Mouse (Mus musculus) liver, embryonic 12.5 days (tissue): Measurements from ENCODE around the gene Gm11020. TPM values are rescaled to one million over a fixed set of nuclear protein-coding genes. Genes with fewer than 3 reads are reported as not detected.
"Not testable (repeated sequence)": the region's sequence is repeated elsewhere in the genome, so short reads cannot be mapped to it uniquely, and the experiment has no call there.

ENCODE experiments used
- ATAC-seq: fragments of 200-750 bp; cut with Nextera tagmentation; 2 replicates; pipeline ENCODE4 v1.8.0; 2017; ENCODE audit warnings: moderate number of reproducible peaks, mild to moderate bottlenecking, moderate library complexity
- H3K27ac ChIP-seq: fragments of 300-500 bp; sonication (generic); 2 replicates; pipeline ENCODE4 v1.5.1; 2016; ENCODE audit warnings: mild to moderate bottlenecking
- H3K27me3 ChIP-seq: fragments of 300-500 bp; sonication (generic); replicated peaks from 2 replicates; pipeline ENCODE4 v1.6.1; 2016; ENCODE audit warnings: mild to moderate bottlenecking, moderate library complexity
- H3K36me3 ChIP-seq: fragments of 300-500 bp; sonication (generic); 2 replicates; pipeline ENCODE4 v1.6.1; 2016; ENCODE audit warnings: mild to moderate bottlenecking, moderate library complexity
- H3K4me1 ChIP-seq: fragments of 300-500 bp; sonication (generic); 2 replicates; pipeline ENCODE4 v1.6.1; 2016
- H3K4me2 ChIP-seq: fragments of 300-500 bp; sonication (generic); 2 replicates; pipeline ENCODE4 v1.6.1; 2016; ENCODE audit warnings: mild to moderate bottlenecking, moderate library complexity
- H3K4me3 ChIP-seq: fragments of 300-500 bp; sonication (generic); 2 replicates; pipeline ENCODE4 v1.5.1; 2016; ENCODE audit warnings: mild to moderate bottlenecking, moderate library complexity
- H3K9ac ChIP-seq: fragments of 300-500 bp; sonication (generic); 2 replicates; pipeline ENCODE4 v1.6.1; 2016; ENCODE audit warnings: mild to moderate bottlenecking, moderate library complexity
- H3K9me3 ChIP-seq: fragments of 300-500 bp; sonication (generic); replicated peaks from 2 replicates; pipeline ENCODE4 v1.6.1; 2016; ENCODE audit warnings: mild to moderate bottlenecking, moderate library complexity
- WGBS: fragments of 180-500 bp; shearing (Covaris S2); methylation state at CpG from one replicate; pipeline ENCODE4 v1.1.7; 2016; ENCODE audit not compliant: insufficient replicate concordance; 5-methylcytosine and 5-hydroxymethylcytosine counted together
- polyA plus RNA-seq: library from polyadenylated mRNA; unstranded; fragments of >200 nt; fragmentation: Nextera tagmentation; extraction: Ambion mirVana; gene quantifications from 2 replicates; pipeline ENCODE4 v1.2.1, GENCODE M21; 2016

Gm11020 gene
- polyA plus RNA-seq, result not detected in 2 replicates

DNA sequence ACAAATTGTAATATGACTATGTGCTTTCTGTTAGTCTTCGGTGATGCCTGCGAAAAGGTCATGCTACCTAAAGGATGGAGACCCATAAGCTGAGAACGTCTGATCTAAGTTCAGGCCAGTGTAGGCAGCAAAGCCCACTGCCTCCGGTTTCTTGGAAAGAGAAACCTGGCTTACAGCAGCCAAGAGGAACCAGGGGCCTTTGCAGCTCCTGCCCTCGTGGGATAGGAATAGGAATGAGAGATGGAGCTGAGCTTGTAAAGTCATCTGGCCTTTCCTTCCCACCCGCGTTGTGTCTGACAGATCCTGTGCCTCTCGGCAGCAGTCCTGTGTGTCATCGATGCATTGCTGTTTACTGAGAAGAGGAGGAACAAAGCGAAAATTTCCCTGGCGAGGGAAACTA is at the start of gene Gm11020:
Gm11020 (plus strand) TSS at position 301 of the 400 bp plus-strand sequence.
- 69% methylated on average over 11 of the region's 11 CpGs for WGBS
- ATAC-seq, result not testable (repeated sequence)

DNA sequence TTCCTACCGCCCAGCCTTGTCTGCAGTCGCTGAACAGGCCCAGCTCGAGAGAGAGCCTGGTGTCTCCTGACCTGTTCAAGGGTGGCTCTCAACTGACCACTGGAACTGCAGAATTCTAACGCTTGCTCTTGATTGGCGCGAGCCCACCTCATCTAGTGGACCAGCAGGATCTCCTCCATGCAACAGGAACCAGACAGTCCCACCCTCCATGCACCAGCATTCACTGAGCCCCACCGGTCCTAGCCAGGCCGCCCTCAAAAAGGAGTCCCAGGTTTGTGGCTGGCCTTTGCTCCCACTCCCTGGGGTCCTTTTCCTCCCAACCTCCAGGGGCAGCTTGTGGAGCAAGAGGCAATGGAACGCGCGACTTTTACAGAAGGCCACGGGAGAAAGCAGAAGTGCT is 28.3 kb upstream of the Gm11020 start, which contains the start of gene Cmtm2a:
Cmtm2a (minus strand) TSS at position 101 of the 400 bp plus-strand sequence.
- ATAC-seq, H3K36me3 ChIP-seq: not testable (repeated sequence)
- 65% methylated on average over 12 of the region's 12 CpGs for WGBS

More for the DNA sequence above, at the start of gene Gm11020:
- H3K9ac ChIP-seq, H3K4me1 ChIP-seq, H3K27ac ChIP-seq, H3K4me2 ChIP-seq, H3K9me3 ChIP-seq, H3K36me3 ChIP-seq, H3K4me3 ChIP-seq, H3K27me3 ChIP-seq: not testable (repeated sequence)

DNA sequence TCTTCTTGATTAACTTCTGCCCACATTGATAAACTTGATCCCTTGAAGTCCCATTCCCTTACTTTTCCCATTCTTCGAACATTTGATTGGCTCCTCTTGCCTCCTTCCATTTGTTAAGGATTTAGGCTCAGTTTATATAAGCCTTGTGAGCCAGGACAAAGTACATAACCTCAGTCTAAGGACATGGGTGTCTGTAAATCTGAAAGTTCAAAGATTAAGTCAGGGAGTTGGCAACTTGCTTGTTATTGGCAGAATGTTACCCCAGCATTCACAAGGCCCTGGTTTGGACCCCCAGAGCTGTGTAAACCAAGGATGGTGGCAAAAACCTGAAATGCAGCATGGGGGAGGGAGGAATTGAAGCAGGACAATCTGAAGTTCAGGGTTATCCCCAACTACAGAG is 27.0 kb upstream of the Gm11020 start:
- Histone ChIP-seq H3K27ac (no peak overlapping the region), H3K4me1 (peaks cover 3% of the 10 kb centered on the region; the same call in 1 of the 2 replicates), H3K4me2 (no peak overlapping the region), H3K36me3 (no peaks in the 10 kb centered on the region), H3K9ac (no peak overlapping the region), H3K4me3 (no peak overlapping the region), H3K9me3 (no peaks in the 10 kb centered on the region), H3K27me3 (no peaks in the 10 kb centered on the region; the same call in 1 of the 2 replicates)
- WGBS, result 55% methylated on average over 1 of the region's 1 CpGs
- no peak for ATAC-seq

More for the DNA sequence above, 28.3 kb upstream of the Gm11020 start, which contains the start of gene Cmtm2a:
- H3K27me3 ChIP-seq, H3K4me3 ChIP-seq, H3K9ac ChIP-seq, H3K27ac ChIP-seq, H3K4me2 ChIP-seq, H3K9me3 ChIP-seq, H3K4me1 ChIP-seq: not testable (repeated sequence)

DNA sequence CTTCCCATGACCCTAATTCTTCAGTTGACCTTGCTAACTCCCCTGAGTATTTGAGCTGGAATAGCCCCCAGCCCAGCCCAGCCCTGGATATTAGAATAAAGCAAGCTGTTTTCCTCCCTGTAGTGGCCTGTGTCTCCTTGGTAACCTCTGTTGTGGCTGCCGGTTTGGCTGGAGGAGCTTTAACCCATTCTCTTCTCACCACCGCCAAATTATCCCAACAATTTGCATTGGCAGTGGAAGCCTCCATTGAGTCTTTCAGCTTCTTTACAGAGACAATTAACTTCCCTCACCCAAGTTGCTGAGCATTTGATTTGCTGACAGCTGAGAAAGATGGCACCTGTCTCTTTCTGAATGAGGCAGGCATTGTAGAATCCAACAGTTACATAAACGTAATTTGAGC is 19.8 kb upstream of the Gm11020 start:
- 40% methylated on average over 3 of the region's 3 CpGs for whole genome bisulfite sequencing
- not testable (repeated sequence) for H3K4me1 ChIP-seq, H3K27ac ChIP-seq, ATAC-seq, H3K4me3 ChIP-seq, H3K4me2 ChIP-seq, H3K9me3 ChIP-seq, H3K27me3 ChIP-seq, H3K36me3 ChIP-seq, H3K9ac ChIP-seq

DNA sequence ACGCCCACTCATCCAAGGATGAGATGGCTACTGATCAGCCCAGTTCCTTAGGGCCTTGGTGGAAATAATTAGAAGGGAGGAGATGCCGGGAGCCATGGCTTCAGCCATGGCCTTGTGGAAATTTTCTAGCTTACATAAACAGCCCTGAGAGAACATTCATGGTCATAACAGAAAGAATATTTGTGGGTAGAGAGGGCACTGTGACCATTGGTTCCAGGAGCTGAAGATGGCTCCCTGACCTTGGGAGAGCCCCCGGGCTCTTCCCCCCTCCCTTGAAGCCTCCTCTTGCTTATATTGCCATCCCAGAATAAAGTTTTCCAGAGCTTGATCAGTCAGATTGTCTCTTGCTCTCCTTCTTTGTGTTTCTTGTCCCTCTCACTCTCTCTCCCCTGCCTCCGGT is 18.8 kb upstream of the Gm11020 start:
- WGBS, result 79% methylated on average over 4 of the region's 4 CpGs
- not testable (repeated sequence) for ATAC-seq, H3K4me3 ChIP-seq

DNA sequence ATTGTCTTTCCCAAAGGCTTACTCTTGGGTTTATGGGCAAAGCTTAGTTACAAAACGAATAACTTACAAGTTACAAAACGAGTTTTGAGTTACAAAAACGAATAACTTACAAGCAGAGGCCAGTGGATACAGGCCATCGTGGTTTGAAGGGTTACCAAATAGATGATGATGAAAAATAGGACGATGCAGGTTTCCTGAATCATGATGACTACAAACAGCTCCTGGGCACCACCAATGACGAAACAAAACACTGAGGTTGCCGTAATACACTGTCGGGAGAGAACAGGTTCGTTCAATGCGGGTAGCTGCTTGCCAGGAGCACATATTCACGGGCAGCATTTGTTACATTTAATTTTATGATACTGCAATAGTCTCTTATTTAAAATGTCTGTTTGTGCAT is 16.4 kb upstream of the Gm11020 start:
- no peaks in the 10 kb centered on the region for H3K36me3 ChIP-seq
- H3K27me3 ChIP-seq, result no peaks in the 10 kb centered on the region
- H3K4me2 ChIP-seq, result no peak overlapping the region
- ATAC-seq, result no peak
- no peak overlapping the region for H3K9ac ChIP-seq
- WGBS, result 73% methylated on average over 11 of the region's 11 CpGs
- H3K9me3 ChIP-seq, result no peaks in the 10 kb centered on the region
- H3K4me3 ChIP-seq, result no peak overlapping the region
- peaks cover 5% of the 10 kb centered on the region; the same call in 1 of the 2 replicates for H3K4me1 ChIP-seq
- H3K27ac ChIP-seq, result no peak overlapping the region

More for the DNA sequence above, 18.8 kb upstream of the Gm11020 start:
- H3K4me2 ChIP-seq, H3K9ac ChIP-seq, H3K9me3 ChIP-seq, H3K36me3 ChIP-seq, H3K27ac ChIP-seq, H3K4me1 ChIP-seq, H3K27me3 ChIP-seq: not testable (repeated sequence)

DNA sequence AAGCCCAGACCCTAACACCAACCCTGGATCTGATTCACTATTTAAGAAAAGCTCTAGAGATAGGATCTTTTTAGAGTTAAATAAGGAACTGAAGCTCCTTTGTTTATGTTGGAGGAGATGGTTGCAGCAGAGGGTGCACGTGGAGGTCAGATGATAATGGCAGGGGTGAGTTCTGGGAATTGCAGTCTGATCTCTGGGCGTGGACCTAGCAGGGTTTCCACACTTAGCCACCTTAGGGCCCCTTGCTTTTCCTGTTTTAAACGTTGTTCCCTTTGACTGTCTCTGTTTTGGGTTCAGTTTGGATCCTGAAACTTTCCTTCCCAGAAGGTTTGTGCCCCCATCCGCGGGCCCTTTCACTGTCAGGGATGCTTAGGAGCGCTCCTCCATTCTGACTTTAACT is 13.0 kb upstream of the Gm11020 start:
- not testable (repeated sequence) for H3K9ac ChIP-seq, H3K9me3 ChIP-seq, H3K36me3 ChIP-seq, H3K27me3 ChIP-seq, H3K27ac ChIP-seq, H3K4me2 ChIP-seq, H3K4me3 ChIP-seq, H3K4me1 ChIP-seq
- peak; percentile 51; the same call in 1 of the 2 replicates for ATAC-seq
- WGBS, result 40% methylated on average over 6 of the region's 6 CpGs

DNA sequence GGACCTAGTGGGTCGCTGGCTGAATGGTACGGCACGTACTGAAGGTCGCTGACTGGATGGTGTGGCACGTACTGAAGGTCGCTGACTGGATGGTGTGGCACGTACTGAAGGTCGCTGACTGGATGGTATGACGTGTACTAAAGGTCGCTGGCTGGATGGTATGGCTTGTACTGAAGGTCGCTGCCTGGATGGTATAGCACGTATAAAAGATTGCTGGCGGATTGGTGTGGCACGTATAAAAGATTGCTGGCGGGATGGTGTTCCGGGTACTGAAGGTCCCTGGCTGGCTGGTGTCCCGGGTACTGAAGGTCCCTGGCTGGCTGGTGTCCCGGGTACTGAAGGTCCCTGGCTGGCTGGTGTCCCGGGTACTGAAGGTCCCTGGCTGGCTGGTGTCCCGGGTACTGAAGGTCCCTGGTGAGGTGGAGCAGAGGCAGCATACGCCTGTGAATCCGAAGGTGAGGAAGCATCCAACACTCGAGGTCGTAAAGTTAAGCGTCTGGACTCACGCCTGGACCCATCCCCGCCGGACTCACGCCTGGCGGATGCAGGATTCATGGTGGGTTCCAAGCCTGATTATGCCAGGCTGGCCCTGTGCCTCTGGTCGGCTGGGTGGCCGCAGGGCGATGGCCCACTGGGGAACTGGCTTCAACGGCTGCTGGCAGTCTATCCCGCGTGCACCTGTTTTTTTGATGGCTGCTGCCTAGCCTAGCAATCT is 11.8 kb upstream of the Gm11020 start, which contains the start of the genes Gm45711 and Cmtm1:
Gm45711 (minus strand) TSS at position 641 of the 715 bp plus-strand sequence.
Cmtm1 (minus strand) TSS at position 705 of the 715 bp plus-strand sequence.
- not testable (repeated sequence) for H3K27me3 ChIP-seq, H3K9me3 ChIP-seq, H3K36me3 ChIP-seq, ATAC-seq, H3K4me3 ChIP-seq, H3K4me2 ChIP-seq, H3K4me1 ChIP-seq, H3K9ac ChIP-seq, H3K27ac ChIP-seq
- 71% methylated on average over 36 of the region's 36 CpGs for WGBS

DNA sequence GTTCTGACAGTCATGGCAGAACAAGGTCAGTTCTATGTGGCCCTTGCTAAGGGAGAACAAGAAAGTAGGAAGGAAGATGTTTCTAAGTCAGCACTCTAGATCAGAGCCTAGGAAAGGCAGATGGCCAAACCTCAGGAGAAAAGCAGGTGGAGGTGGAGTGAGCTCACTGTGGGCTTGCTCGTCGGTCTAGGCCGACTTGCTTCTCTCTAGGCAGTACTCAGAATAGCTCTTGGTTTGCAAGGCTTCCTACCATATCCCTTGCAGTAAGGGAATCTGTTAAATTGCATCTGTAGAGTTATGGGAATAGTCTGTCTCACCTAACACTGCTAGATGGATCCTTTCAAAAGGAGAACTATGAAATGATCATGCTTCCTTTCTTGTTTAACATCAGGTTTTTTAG is 9.3 kb upstream of the Gm11020 start:
- not testable (repeated sequence) for H3K4me2 ChIP-seq, H3K27me3 ChIP-seq, ATAC-seq, H3K9ac ChIP-seq, H3K36me3 ChIP-seq, H3K4me3 ChIP-seq, H3K4me1 ChIP-seq, H3K9me3 ChIP-seq, H3K27ac ChIP-seq
- WGBS, result 71% methylated on average over 3 of the region's 3 CpGs

DNA sequence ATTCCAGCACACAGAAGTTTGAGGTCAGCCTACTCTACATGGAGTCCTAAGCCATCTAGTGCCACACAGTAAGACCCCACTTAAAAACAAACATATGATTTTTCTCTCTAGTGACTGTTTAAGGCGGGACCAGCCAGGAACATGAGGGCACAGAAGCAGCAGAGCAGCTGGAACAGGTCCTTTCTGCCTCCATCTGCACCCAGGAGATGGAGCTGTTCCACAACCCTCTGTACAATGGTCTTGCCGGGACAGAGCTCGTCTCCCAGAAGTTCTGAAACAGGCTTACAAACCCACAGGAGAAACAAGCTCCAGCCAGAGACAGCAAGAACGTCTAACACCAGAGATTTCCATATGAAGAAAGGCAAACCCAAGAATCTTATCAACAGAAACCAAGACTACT is 8.1 kb upstream of the Gm11020 start:
- ATAC-seq, result no peak
- Histone ChIP-seq H3K4me3 (no peak overlapping the region), H3K4me2 (no peak overlapping the region), H3K36me3 (no peaks in the 10 kb centered on the region), H3K27ac (no peak overlapping the region), H3K9me3 (no peaks in the 10 kb centered on the region), H3K9ac (no peak overlapping the region), H3K4me1 (peaks cover 3% of the 10 kb centered on the region; the same call in 1 of the 2 replicates), H3K27me3 (0 out of 2 replicates have a peak, but pooled peaks cover 3% of the 10 kb centered on the region)
- 52% methylated on average over 4 of the region's 4 CpGs for WGBS

DNA sequence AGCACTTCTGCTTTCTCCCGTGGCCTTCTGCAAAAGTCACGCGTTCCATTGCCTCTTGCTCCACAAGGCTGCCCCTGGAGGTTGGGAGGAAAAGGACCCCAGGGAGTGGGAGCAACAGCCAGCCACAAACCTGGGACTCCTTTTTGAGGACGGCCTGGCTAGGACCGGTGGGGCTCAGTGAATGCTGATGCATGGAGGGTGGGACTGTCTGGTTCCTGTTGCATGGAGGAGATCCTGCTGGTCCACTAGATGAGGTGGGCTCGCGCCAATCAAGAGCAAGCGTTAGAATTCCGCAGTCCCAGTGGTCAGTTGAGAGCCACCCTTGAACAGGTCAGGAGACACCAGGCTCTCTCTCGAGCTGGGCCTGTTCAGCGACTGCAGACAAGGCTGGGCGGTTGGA is 563 bp downstream of the Gm11020 start, which contains the start of gene Cmtm2b:
Cmtm2b (plus strand) TSS at position 301 of the 400 bp plus-strand sequence.
- not testable (repeated sequence) for H3K4me2 ChIP-seq, H3K27me3 ChIP-seq, H3K9ac ChIP-seq, H3K4me1 ChIP-seq, H3K4me3 ChIP-seq, ATAC-seq, H3K27ac ChIP-seq, H3K36me3 ChIP-seq, H3K9me3 ChIP-seq
- WGBS, result 68% methylated on average over 12 of the region's 12 CpGs
